Mouse (Mus musculus) midbrain, embryonic 16.5 days (tissue): ENCODE results near the gene Rhoc. TPM values are rescaled to one million over a fixed set of nuclear protein-coding genes. Genes with fewer than 3 reads are reported as not detected.

Experiments used
- ATAC-seq: fragments of 200-750 bp; cut with Nextera tagmentation; 2 replicates; pipeline ENCODE4 v1.8.0; 2017; ENCODE audit warnings: moderate TSS enrichment
- H3K27ac ChIP-seq: fragments of 300-500 bp; sonication (generic); 2 replicates; pipeline ENCODE4 v1.5.1; 2014; ENCODE audit warnings: mild to moderate bottlenecking, low read length, mixed read lengths
- H3K27me3 ChIP-seq: fragments of 300-500 bp; sonication (generic); 2 replicates; pipeline ENCODE4 v1.6.1; 2014; ENCODE audit warnings: low read depth, low read length, mixed read lengths; ENCODE audit not compliant: control insufficient read depth, insufficient read depth
- H3K36me3 ChIP-seq: fragments of 300-500 bp; sonication (generic); 2 replicates; pipeline ENCODE4 v1.6.1; 2014; ENCODE audit warnings: mild to moderate bottlenecking, low read length, moderate library complexity, mixed read lengths; ENCODE audit not compliant: control insufficient read depth, insufficient read depth
- H3K4me1 ChIP-seq: fragments of 300-500 bp; sonication (generic); 2 replicates; pipeline ENCODE4 v1.6.1; 2014; ENCODE audit warnings: mild to moderate bottlenecking, low read length, mixed read lengths; ENCODE audit not compliant: control insufficient read depth, insufficient read depth
- H3K4me2 ChIP-seq: fragments of 300-500 bp; sonication (generic); 2 replicates; pipeline ENCODE4 v1.6.1; 2014; ENCODE audit warnings: mild to moderate bottlenecking, low read length, mixed read lengths
- H3K4me3 ChIP-seq: fragments of 300-500 bp; sonication (generic); 2 replicates; pipeline ENCODE4 v1.5.1; 2014; ENCODE audit warnings: low read depth, mild to moderate bottlenecking, low read length, moderate library complexity, mixed read lengths
- H3K9ac ChIP-seq: fragments of 300-500 bp; sonication (generic); 2 replicates; pipeline ENCODE4 v1.6.1; 2014; ENCODE audit warnings: low read depth, low read length, mixed read lengths
- H3K9me3 ChIP-seq: fragments of 300-500 bp; sonication (generic); replicated peaks from 2 replicates; pipeline ENCODE4 v1.6.1; 2014; ENCODE audit warnings: mild to moderate bottlenecking, low read length, mixed read lengths; ENCODE audit not compliant: control insufficient read depth, poor library complexity, severe bottlenecking
- WGBS: fragments of 180-500 bp; shearing (Covaris S2); extraction: QIAGEN DNeasy Blood & Tissue Kit; methylation state at CpG from one replicate; pipeline ENCODE4 v1.1.7; 2014; 5-methylcytosine and 5-hydroxymethylcytosine counted together
- polyA plus RNA-seq: library from polyadenylated mRNA; unstranded; fragments of >200 nt; fragmentation: Nextera tagmentation; extraction: Ambion mirVana; gene quantifications from 2 replicates; pipeline ENCODE4 v1.2.1, GENCODE M21; 2015

The Rhoc gene
- polyA plus RNA-seq, 1 experiment from 2014 or later, result 45.5 TPM

DNA sequence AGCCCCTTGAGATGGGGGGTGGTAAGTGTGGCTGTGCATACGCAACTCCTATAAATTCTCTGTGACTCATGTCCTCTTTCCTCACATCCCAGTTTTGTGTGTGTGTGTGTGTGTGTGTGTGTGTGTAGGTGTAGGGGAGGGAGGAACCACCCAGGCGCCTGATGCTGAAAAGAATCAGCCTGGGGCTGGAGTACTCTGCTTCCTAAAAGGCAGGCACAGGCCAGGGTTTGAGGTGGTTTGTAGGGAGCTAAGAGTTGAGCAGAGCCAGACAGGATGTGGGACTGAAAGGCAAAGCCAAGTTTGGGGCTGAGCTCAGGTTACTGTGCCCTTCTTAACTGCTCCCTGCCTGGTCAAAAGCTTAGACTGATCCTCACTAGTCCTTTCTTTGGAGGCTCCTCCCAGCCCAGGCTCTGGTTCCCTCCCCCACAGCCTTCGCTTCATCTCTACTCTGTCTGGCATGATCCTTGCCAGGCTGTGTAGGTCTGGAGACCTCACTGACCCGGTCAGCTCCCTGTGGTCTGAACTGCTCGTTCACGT is 2.3 kb downstream of the Rhoc start:
- Histone ChIP-seq H3K9me3 (no peaks in the 10 kb centered on the region), H3K4me3 (no peak overlapping the region), H3K27me3 (peaks cover 7% of the 10 kb centered on the region), H3K9ac (no peak overlapping the region), H3K4me1 (no peaks in the 10 kb centered on the region), H3K36me3 (no peaks in the 10 kb centered on the region), H3K4me2 (peak overlapping the region; percentile 76), H3K27ac (no peak overlapping the region)
- ATAC-seq, result no peak
- 31% methylated on average over 6 of the region's 6 CpGs for WGBS

DNA sequence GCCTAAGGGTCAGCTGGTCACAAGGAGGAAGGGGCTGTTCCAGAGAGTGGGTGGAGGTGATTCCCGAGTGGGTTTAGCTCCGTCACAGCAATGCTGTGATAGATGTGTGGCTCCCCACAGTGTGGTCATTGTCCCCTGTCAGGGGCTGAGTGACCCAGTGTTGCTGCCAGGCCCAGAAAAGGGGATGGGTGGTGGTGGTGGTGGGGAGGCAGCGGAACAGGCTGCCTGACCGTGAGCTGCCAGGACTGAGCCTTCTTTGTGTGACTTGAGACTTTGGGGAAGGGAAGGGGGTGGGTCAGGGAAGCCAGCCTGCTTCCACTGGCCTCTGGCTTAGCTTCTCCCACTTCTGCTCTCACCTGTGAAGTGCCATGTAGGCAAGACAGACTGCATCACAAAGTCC is 2.8 kb downstream of the Rhoc start:
- Histone ChIP-seq H3K4me1 (no peaks in the 10 kb centered on the region), H3K36me3 (no peaks in the 10 kb centered on the region)

DNA sequence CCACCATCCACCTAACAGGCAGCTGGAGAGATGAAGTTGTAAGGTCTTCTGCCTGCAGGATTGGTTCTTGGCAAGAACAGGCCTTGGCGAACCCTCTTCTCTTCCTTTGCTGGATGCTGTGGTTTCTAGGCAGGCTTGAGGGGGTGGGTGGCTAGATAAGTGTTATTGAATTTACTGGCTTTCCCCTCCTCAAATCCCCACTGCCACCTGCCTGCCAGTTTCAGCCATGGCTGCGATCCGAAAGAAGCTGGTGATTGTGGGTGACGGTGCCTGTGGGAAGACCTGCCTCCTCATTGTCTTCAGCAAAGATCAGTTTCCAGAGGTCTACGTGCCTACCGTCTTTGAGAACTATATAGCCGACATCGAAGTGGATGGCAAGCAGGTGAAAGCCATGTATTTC is 3.5 kb downstream of the Rhoc start:
- H3K9ac ChIP-seq, result no peak overlapping the region
- H3K4me2 ChIP-seq, result no peak overlapping the region
- WGBS, result 94% methylated on average over 8 of the region's 8 CpGs
- H3K27ac ChIP-seq, result no peak overlapping the region
- no peaks in the 10 kb centered on the region for H3K36me3 ChIP-seq
- peaks cover 7% of the 10 kb centered on the region for H3K27me3 ChIP-seq
- no peaks in the 10 kb centered on the region for H3K4me1 ChIP-seq
- no peaks in the 10 kb centered on the region for H3K9me3 ChIP-seq
- ATAC-seq, result no peak
- no peak overlapping the region for H3K4me3 ChIP-seq

More for the DNA sequence above, 2.8 kb downstream of the Rhoc start:
- H3K4me2 ChIP-seq, result peak overlapping the region; percentile 76
- no peak for ATAC-seq
- WGBS, result 20% methylated on average over 4 of the region's 4 CpGs
- H3K9ac ChIP-seq, result no peak overlapping the region
- peaks cover 7% of the 10 kb centered on the region for H3K27me3 ChIP-seq
- H3K27ac ChIP-seq, result no peak overlapping the region
- no peaks in the 10 kb centered on the region for H3K9me3 ChIP-seq
- H3K4me3 ChIP-seq, result no peak overlapping the region

DNA sequence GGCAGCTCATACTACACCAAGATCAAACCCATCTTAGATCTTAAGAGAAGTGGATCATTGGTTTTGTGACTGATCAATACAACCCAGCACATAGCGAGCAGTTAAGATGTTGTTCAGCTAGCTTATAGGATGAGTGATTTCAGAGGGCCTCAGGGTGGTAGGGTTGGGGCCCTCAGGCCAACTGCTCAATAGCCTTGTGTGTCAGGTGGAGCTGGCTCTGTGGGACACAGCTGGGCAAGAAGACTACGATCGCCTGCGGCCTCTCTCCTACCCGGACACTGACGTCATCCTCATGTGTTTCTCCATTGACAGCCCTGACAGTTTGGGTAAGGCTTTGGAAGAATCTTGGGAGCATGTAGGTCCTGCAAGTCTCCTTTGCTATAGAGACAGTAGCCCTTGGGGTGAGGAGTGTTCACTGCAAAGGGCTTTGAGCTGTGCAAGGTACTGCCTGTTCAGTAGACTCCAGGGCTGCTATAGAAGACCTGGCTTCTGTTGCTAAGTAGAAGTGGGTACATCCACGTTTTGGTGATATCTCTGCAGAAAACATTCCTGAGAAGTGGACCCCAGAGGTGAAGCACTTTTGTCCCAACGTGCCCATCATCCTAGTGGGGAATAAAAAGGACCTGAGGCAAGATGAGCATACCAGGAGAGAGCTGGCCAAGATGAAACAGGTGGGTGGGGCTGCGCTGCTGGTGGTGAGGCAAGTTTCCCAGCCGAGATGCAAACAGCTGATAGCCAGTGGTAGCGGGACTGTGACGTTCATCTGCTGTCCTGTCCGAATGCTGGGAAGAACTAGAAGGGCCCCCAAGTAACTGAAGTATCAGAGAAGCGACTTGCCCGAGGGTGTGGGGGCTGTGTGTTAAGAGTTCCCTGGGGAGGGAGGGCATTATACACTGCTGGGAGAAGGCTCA is 4.4 kb downstream of the Rhoc start:
- H3K4me2 ChIP-seq, result no peak overlapping the region
- no peak for ATAC-seq
- H3K4me3 ChIP-seq, result no peak overlapping the region
- H3K27ac ChIP-seq, result no peak overlapping the region
- WGBS, result 81% methylated on average over 15 of the region's 15 CpGs
- H3K36me3 ChIP-seq, result no peaks in the 10 kb centered on the region
- H3K4me1 ChIP-seq, result no peaks in the 10 kb centered on the region
- H3K27me3 ChIP-seq, result peaks cover 7% of the 10 kb centered on the region; the same call in 1 of the 2 replicates
- H3K9me3 ChIP-seq, result no peaks in the 10 kb centered on the region
- no peak overlapping the region for H3K9ac ChIP-seq

DNA sequence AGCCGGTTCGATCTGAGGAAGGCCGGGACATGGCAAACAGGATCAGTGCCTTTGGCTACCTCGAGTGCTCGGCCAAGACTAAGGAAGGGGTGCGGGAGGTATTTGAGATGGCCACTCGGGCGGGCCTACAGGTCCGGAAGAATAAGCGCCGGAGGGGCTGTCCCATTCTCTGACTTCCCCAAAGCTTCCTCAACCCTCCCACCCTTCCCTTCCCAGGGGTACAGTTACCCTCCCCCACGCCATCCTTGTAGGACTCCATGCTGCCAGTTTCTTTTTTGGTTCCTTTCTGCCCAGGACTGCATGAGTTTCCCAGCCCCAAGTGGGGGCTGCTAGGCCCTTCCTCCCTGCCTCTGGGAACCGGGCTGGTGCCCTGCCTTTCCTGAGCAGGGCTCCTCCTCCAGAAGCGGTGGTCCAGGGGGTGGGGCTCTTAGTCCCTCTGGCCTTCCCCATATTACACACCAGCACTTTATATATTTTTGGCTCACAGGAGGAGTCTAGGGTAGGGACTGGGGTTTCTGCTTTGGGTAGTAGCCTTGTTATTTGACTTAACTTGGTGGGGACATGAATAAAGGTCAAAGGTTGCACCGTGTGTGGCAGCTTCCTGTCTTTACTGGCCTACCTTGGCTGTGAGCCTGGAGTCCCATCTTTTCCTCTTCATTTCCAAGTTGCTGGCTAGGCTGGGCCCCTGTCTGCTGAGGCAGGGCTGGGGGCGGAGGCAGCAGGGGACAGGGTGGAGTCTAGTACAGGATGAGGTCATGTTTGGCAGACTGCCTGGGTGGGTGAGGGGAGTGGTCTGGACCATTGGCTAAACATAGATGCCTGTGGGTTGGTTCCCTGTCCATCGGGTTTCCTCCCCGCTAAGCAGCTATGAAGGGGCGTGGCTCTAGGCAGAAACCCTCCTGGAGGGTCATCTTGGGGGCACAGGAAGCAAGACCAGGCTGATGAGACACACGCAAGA is 6.0 kb downstream of the Rhoc start:
- no peak overlapping the region for H3K4me2 ChIP-seq
- H3K9ac ChIP-seq, result no peak overlapping the region
- H3K9me3 ChIP-seq, result no peaks in the 10 kb centered on the region
- H3K4me1 ChIP-seq, result no peaks in the 10 kb centered on the region
- no peak overlapping the region for H3K4me3 ChIP-seq
- 59% methylated on average over 20 of the region's 20 CpGs for WGBS
- no peak overlapping the region for H3K27ac ChIP-seq
- peak; percentile 63 for ATAC-seq
- peaks cover 5% of the 10 kb centered on the region; the same call in 1 of the 2 replicates for H3K27me3 ChIP-seq
- no peaks in the 10 kb centered on the region for H3K36me3 ChIP-seq

DNA sequence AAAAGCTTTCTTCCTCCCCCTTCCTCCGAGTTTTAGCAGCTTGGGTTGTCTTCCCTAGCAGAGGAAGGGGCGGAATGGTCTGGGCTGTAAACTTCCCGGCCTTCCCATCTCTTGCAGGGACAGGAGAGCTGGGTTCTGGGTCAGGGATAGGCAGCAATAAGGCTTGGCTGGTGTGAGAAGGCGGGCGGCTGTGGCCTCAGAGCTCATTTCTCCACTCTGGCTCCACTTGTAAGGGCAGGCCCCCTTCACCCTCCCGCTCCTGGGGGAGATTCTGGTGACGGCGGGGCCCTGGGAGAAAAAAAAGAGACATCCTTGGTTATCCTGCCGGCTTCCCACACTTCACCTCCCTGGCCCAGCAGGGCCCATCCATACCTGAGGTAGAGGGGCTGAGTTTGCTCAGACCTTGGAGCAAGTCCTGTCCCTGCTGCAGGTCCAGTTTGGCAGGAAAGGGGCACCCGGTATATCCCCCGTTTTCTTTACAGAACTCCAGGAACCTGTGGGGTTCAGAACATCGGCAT is 6.8 kb downstream of the Rhoc start:
- no peak overlapping the region for H3K4me2 ChIP-seq
- no peak for ATAC-seq
- no peak overlapping the region for H3K9ac ChIP-seq
- no peaks in the 10 kb centered on the region for H3K9me3 ChIP-seq
- H3K36me3 ChIP-seq, result no peaks in the 10 kb centered on the region
- H3K27me3 ChIP-seq, result no peaks in the 10 kb centered on the region
- H3K4me1 ChIP-seq, result no peaks in the 10 kb centered on the region
- no peak overlapping the region for H3K4me3 ChIP-seq
- no peak overlapping the region for H3K27ac ChIP-seq
- 81% methylated on average over 11 of the region's 12 CpGs for WGBS

DNA sequence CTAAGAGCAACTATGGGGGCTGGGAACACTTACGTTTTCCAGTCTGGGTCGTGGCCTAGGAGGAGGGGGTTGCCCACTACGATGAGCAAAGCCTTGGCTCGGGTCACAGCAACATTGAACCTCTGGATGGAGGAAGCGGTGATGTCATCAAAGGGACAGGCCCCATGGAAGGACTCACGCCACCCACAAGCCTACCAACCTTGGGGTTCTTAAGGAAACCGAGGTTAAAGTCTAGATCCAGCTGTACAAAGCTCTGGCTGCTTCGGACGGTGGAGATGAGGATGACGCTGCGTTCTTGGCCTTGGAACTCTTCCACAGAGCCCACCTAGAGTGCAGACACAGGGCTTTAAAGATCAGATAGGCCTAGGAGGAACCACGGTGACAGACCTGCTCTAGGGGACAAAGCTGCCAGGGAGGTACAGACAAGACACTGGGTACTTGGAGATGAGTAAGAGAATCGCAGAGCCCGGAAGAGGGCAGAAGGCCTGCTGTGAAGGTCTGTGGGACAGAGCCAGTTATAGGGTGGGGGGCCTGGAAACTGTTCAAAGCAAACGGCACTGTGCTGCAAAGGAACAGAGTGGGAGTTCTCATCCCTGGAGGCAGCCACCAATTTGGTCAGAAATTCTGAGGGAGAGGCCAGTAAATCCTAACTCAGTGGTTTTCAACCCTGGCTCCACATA is 7.6 kb downstream of the Rhoc start:
- no peaks in the 10 kb centered on the region for H3K27me3 ChIP-seq
- H3K36me3 ChIP-seq, result 0 out of 2 replicates have a peak, but pooled peaks cover 2% of the 10 kb centered on the region
- no peak overlapping the region for H3K9ac ChIP-seq
- H3K27ac ChIP-seq, result no peak overlapping the region
- WGBS, result 73% methylated on average over 15 of the region's 15 CpGs
- H3K9me3 ChIP-seq, result no peaks in the 10 kb centered on the region
- H3K4me1 ChIP-seq, result no peaks in the 10 kb centered on the region
- ATAC-seq, result no peak
- H3K4me3 ChIP-seq, result no peak overlapping the region
- H3K4me2 ChIP-seq, result no peak overlapping the region

DNA sequence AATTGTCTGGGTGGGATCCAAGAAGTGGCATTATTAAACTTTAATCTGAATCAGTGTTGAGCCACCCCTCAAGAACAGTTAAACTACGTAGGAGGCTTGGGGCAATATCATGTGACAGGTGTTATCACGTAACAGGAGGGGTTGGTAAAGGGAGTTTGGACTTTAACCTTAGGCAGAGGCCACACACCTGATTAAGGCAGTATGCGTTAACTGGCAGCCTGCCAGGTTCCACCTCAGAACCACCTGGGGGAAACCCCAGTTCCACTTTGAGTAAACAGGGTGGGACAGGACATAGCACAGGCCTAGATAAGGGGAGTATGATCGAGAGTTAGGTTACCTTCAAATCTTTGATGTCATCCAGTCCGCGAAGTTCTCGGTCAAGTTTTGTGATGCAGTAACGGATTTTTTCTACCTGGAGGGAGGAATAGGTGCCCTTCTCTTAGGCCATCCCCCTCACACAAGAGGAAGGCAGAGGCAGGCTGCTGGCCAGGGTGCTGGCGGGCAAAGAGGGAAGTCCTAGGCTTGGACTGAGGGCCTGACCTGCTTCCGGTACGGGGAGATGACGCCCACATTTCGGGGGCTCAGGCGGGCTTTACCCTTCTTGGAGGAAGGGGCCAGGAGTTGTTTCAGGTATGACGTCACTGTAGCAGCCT is 8.4 kb downstream of the Rhoc start:
- H3K27me3 ChIP-seq, result no peaks in the 10 kb centered on the region
- no peak overlapping the region for H3K4me2 ChIP-seq
- H3K36me3 ChIP-seq, result 0 out of 2 replicates have a peak, but pooled peaks cover 2% of the 10 kb centered on the region
- no peak overlapping the region for H3K9ac ChIP-seq
- no peaks in the 10 kb centered on the region for H3K9me3 ChIP-seq
- WGBS, result 86% methylated on average over 15 of the region's 15 CpGs
- no peaks in the 10 kb centered on the region for H3K4me1 ChIP-seq
- H3K27ac ChIP-seq, result no peak overlapping the region
- H3K4me3 ChIP-seq, result no peak overlapping the region
- ATAC-seq, result no peak
